Mouse (Mus musculus) cortical plate, adult 2 months (tissue): ENCODE measurements around the gene Nme8. TPM values are rescaled to one million over a fixed set of nuclear protein-coding genes. Genes with fewer than 3 reads are reported as not detected.
A peak's percentile ranks its signal among the peaks of the same experiment; 100 is the strongest.

Experiments
- H3K27ac ChIP-seq: fragments of 200-500 bp; 2 replicates; pipeline ENCODE4 v1.5.1; 2012; ENCODE audit warnings: low read length, control low read depth, inconsistent platforms; ENCODE audit not compliant: insufficient read depth
- H3K4me1 ChIP-seq: fragments of 200-500 bp; 2 replicates; pipeline ENCODE4 v1.6.1; 2011; ENCODE audit warnings: low read length; ENCODE audit not compliant: control insufficient read depth, insufficient read depth
- H3K4me3 ChIP-seq: fragments of 200-500 bp; 2 replicates; pipeline ENCODE4 v1.5.1; 2011; ENCODE audit warnings: mild to moderate bottlenecking, low read length, control low read depth; ENCODE audit not compliant: insufficient read depth
- CTCF ChIP-seq: fragments of 200-500 bp; IDR thresholded peaks from 2 replicates; pipeline ENCODE4 v1.5.1; 2011; ENCODE audit warnings: mild to moderate bottlenecking, control low read depth, low read length; ENCODE audit not compliant: insufficient read depth; ENCODE audit errors: extremely low read depth
- POLR2A ChIP-seq: fragments of 200-500 bp; IDR thresholded peaks from 2 replicates; pipeline ENCODE4 v1.6.1; 2011; ENCODE audit warnings: mild to moderate bottlenecking, low read length, control low read depth; ENCODE audit not compliant: insufficient read depth; ENCODE audit errors: extremely low read depth
- polyA plus RNA-seq: library from polyadenylated mRNA; depleted of rRNA; stranded (reverse); fragments of >200 nt; gene quantifications from 2 replicates; pipeline ENCODE4 v1.2.3, GENCODE M21; 2012

Gene Nme8
- polyA plus RNA-seq, 1 experiment, result not detected

GRCm38 (mm10) chr13:19622573-19623227, 74.9 kb downstream of the Nme8 start, which contains the start of gene Sfrp4:
TSS of gene Sfrp4 (plus strand) at chr13:19623104.
- peak; percentile 22; the same call in 1 of the 2 replicates for TF ChIP-seq POLR2A
- TF ChIP-seq CTCF, result 0 out of 2 replicates have a peak, but pooled peaks have one; percentile 17
- Histone ChIP-seq H3K4me1 (peaks cover 1% of the 10 kb centered on the region; the same call in 1 of the 2 replicates), H3K4me3 (peak within 1 kb of the TSS; percentile 38), H3K27ac (no peak within 1 kb of the TSS)

- peak within 1 kb of the TSS; percentile 61 for H3K27ac ChIP-seq
- TF ChIP-seq CTCF, result peak; percentile 51
- peak; percentile 80; the same call in 1 of the 2 replicates for TF ChIP-seq POLR2A
- peak within 1 kb of the TSS; percentile 98 for H3K4me3 ChIP-seq
- H3K4me1 ChIP-seq, result peaks cover 1% of the 10 kb centered on the region; the same call in 1 of the 2 replicates
Observed at GRCm38 (mm10) chr13:19619216-19619927, 78.2 kb downstream of the Nme8 start, which contains the start of gene Epdr1. TSS of gene Epdr1 (minus strand) at chr13:19619927.

DNA sequence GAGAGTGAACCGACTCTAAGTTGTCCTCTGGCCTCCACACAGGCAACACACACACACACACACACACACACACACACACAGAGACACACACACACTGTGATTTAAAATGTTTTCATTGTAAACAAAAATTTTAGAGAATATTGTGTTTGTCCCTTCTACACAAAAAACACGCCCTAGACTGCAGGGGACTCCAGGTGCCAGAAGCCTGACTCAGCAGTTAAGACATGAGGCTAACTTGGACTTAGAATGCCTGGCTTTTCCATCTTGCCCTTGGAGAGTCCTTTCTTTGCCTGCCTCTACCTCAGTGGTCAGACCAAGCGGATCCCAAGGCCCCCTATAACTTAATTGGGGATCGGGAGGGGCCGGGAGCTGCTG, 78.8 kb downstream of the Nme8 start:
- Histone ChIP-seq H3K27ac (peak overlapping the region; percentile 61), H3K4me1 (peaks cover 1% of the 10 kb centered on the region; the same call in 1 of the 2 replicates), H3K4me3 (peak overlapping the region; percentile 98)
- no peak for TF ChIP-seq POLR2A
- TF ChIP-seq CTCF, result no peak

DNA sequence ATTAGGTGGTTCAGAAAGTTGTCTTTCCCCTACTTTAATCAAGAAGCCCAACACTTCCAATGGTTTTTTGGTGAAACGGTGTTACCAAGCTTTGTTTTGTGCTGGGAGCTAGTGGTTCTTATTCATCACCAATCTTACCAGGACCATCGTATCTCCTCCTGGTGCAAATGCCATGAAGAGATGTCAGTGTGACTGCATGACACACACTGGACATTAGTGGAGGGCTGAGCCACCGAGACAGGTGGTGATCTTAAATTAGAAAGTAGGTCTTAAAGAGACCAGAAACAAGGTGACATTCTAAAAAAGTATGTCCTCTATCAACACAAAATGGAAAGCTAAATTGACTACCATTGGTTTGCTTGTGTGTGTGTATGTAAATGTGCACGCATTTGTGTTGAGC, 79.5 kb downstream of the Nme8 start:
- no peak overlapping the region for H3K27ac ChIP-seq
- peaks cover 1% of the 10 kb centered on the region; the same call in 1 of the 2 replicates for H3K4me1 ChIP-seq
- H3K4me3 ChIP-seq, result peak overlapping the region; percentile 98; the same call in 1 of the 2 replicates
- TF ChIP-seq CTCF (no peak), POLR2A (no peak)

- Histone ChIP-seq H3K4me1 (peaks cover 1% of the 10 kb centered on the region), H3K27ac (no peak overlapping the region), H3K4me3 (no peak overlapping the region)
- TF ChIP-seq CTCF (no peak), POLR2A (no peak)
Observed at GRCm38 (mm10) chr13:19614311-19614710, 83.3 kb downstream of the Nme8 start.

GRCm38 (mm10) chr13:19613426-19613825, 84.2 kb downstream of the Nme8 start:
- Histone ChIP-seq H3K4me3 (no peak overlapping the region), H3K27ac (no peak overlapping the region), H3K4me1 (peaks cover 1% of the 10 kb centered on the region)
- no peak for TF ChIP-seq POLR2A
- no peak for TF ChIP-seq CTCF

GRCm38 (mm10) chr13:19612963-19613362, 84.6 kb downstream of the Nme8 start:
- no peak overlapping the region for H3K27ac ChIP-seq
- no peak overlapping the region for H3K4me3 ChIP-seq
- no peaks in the 10 kb centered on the region; the same call in 1 of the 2 replicates for H3K4me1 ChIP-seq
- TF ChIP-seq CTCF, result no peak
- no peak for TF ChIP-seq POLR2A

- Histone ChIP-seq H3K4me1 (no peaks in the 10 kb centered on the region; the same call in 1 of the 2 replicates), H3K27ac (no peak overlapping the region), H3K4me3 (no peak overlapping the region)
- TF ChIP-seq CTCF (no peak), POLR2A (no peak)
Observed at GRCm38 (mm10) chr13:19612348-19612747, 85.2 kb downstream of the Nme8 start.

- TF ChIP-seq POLR2A, result no peak
- TF ChIP-seq CTCF, result no peak
- no peak overlapping the region for H3K4me3 ChIP-seq
- H3K27ac ChIP-seq, result no peak overlapping the region
- H3K4me1 ChIP-seq, result no peaks in the 10 kb centered on the region; the same call in 1 of the 2 replicates
Observed at GRCm38 (mm10) chr13:19608120-19608519, 89.5 kb downstream of the Nme8 start.

DNA sequence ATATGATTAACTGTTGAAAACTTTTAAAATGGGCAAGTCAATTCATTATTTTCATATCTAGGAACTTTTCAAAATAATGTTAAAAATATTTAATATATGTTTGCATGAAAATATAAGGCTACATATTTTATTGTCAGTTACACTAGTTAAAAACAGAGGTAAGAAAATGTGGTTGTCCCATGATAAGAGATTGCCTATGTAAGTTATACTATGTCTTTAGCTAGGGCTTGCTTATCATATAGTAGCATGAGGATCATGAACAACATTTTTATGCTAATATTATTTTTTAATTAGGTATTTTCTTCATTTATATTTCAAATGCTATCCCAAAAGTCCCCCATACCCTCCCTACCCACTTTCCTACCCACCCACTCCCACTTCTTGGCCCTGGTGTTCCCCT, 92.7 kb downstream of the Nme8 start:
- Histone ChIP-seq H3K4me1 (no peaks in the 10 kb centered on the region), H3K27ac (no peak overlapping the region), H3K4me3 (no peak overlapping the region)
- TF ChIP-seq CTCF (no peak), POLR2A (no peak)
